Mouse (Mus musculus): ENCODE data around the gene Vps52.

DNA sequence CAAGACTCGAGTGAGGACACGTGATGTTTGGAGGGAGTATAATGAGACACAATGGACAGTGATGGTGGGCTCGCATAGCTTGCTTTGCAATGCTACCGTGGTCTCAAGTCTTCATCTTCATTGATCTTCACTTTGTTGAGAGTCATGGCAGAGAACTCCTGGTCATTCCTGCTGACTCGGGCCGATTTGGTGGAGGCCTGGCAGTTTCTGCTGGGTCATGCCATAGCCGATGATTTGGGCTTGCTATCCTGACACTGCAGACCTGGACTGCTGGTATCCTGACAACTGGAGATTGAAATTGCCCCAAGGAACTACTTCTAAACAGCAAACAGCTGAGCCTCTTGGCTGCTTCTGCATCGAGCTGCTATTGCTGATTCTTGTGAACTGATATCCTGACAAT is 39.3 kb downstream of the Vps52 start:
- TF ChIP-seq CTCF (IDR thresholded peaks at IDR 0.05; ENCODE audit: extremely low read depth, insufficient read depth, insufficient read length, insufficient replicate concordance) (no peak), POLR2A (IDR thresholded peaks at IDR 0.05; ENCODE audit: low read depth, low read length) (no peak)

All from spleen, adult 2 months (tissue).